Mouse (Mus musculus): Measurements from ENCODE around the gene Snx1.

The Snx1 gene

DNA sequence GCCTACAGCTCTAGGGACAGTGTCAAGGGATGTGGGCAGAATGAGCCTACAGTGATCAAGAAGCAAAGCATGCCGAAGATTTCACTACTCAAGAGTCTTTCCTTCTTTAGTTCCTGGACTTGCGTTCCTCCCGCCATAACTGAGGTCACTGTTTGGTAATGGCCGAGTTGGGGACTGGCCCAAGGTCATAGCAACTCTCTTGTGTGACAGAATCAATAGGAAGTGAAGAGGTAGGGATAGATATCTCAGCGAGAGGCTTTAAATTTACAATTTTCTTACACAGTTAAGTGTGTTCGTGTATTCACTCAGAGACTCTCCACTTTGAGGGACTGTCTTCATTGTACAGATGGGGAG lies 783 bp upstream of the Snx1 start:
- peak; percentile 42 for DNase-seq (ENCODE audit: low spot score)

DNA sequence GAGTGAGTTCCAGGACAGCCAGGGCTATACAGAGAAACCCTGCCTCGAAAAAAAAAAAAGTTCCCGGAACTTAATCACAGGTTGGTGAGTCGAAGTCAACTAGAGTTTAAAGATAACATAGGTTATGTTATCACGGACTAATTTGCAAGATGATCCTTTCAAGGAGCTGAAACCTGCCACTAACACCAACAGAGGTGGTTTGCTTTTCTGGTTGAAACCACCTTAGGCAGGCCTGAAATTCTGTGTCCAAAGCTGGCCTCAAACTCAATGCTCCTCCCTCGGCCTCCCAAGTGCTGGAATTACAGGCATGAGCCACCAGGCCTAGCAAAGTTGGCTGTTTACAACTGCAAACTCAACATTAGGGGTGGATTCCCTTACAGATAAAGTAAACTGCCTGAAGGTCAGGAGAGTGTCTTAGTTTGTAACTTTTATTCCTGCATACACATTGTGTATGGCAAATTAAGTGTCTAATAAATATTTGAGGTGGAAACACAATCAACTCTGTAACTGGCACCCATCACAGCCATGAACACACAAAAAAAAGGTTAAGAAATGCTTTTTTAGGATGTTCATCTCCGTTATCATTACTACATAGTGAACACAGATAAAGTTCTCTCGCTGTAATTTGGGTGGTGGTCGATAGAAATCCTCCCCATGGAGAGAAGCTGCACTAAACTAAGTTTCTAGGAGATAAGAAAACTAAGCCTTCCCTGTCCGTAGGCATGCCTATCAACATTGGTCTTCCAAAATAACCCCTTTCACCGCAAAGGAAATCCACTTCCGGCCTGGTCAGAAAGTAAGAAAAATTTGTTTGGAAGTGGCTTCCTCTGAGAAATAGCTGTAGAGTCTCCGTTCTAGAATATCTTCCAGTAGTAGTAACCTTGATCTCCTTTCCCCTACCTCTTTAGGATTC lies 588 bp downstream of the Snx1 start:
- DNase-seq (ENCODE audit: low spot score): peak; percentile 42

DNA sequence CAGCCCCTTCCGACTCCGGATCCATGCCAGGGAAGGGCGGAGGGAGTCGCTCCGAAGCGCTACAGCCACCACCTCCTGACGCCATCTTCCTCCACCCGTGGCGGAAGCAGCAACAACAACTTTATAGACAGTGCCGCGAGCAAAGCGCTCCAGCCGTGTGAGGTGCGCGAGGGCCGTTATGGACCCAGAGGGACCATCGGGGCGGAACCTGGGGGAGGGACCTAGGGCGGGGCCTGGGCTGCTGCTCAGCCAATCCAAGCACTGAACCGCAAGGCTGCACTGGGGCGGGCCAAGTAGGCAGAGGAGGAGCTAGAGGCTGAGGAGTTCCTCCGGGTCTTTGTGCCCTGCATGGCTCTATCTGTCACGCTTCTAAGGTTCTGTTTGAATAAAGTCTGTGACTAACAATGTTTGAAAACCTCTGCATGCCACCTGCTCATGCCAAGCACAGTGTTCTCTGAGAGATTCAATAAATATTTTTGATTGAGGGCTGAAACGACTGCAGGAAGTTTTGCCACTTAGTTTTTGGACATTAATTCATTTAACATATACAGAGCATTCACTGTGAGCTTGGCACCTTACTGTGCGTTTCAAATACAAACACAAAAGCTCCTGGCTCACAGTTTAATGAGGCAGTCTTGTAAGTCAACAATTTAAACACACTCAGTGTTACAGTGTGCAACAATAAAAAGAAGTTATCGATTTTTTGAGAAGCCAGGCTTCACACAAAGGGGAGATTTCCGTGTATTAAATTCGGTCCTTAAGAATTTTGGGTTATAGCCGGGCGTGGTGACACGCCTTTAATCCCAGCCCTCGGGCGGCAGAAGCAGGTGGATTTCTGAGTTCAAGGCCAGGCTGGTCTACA lies 1.5 kb downstream of the Snx1 start:
- DNase-seq (ENCODE audit: low spot score): peak; percentile 99

DNA sequence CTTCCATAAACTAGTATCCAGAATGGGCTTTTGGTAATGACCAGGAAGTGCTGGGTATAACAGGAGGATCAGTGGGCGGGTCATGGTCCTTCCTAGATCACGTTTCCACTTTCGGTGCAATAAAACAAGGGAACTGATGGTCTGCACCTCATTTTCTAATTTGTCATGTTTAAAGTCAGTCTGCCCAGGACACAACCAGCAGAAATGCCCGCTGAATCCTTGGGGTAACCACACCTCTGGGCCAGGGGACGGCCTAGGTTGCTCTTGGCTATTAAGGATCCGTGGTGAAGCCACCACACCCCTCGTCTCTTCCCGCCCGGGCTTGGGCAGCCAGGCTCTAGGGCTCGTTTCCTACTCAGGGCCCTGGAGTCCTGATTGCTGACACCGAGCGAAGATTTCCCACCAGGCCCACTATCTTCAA lies 2.3 kb downstream of the Snx1 start:
- peak; percentile 62 for DNase-seq (ENCODE audit: low spot score)

DNA sequence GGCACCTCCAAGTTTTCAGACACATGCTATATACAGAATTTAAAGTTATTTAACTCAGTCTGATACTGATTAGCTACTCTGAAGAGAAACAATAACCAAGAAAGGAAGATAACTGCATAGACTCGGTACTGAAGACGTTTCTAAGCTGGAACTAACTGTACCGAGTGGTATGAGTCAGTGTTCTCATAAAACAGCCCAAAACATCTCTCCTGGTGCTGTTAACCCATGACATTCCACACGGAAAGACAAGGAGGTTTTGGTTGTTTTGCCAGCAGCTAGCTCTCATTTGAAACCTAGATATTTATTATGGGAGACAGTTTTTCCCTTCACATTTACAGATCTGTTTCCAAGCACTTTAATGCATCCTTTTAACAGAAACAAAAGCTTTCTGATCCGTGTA lies 2.7 kb downstream of the Snx1 start:
- DNase-seq (ENCODE audit: low spot score): no peak

DNA sequence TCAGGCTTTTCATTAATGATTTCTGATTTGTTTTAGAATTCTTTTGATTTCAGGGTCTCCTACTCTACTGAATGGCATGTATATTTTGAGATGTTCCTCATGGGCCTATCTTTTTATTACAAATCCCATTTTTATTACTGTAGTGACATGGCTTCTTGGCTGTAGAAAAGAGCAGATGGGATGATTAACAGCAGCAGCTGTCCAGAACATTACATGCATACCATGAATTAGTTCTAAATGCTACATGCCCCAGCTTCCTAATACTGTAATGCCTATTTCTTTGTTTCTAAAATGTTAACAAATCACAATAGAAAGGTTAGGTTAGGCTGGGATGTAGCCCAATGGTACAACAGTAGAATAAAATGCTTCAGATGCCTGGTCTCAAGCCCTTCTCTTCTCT lies 5.0 kb downstream of the Snx1 start:
- DNase-seq (ENCODE audit: low spot score): no peak

DNA sequence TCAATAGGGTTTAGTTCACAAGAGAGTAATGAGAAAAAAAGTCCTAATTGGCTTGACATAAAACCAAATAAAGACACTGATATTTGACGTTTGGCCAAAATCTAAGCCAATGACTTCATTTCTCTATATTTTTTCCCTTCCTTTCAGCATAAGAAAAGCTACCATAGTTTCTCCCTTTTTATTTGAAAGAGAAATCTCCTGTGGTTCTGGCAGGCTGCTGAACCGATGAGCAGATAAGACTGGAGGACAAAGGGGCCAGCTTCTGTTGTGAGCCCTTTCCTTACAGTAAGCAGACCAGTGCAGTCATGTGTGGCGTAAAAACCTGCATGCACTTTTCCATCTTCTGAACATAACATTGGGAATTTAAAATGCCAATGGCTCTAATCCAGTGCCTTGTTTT lies 5.4 kb downstream of the Snx1 start:
- DNase-seq (ENCODE audit: low spot score): no peak

DNA sequence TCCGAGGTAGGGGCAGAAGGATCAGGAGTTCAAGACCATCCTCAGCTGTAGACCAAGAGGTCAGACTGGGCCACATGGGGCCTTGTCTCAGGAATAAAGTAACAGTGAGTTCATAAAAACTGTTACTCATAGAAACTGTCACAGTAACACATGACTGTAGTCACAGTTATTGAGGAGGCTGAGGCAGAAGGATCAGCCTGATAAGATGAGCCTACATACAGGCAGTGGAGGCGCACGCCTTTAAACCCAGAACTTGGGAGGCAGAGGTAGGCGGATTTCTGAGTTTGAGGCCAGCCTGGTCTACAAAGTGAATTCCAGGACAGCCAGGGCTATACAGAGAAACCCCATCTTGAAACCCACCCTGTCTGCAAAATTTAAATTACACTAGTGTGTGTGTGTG lies 6.3 kb downstream of the Snx1 start:
- DNase-seq (ENCODE audit: low spot score): no peak

DNA sequence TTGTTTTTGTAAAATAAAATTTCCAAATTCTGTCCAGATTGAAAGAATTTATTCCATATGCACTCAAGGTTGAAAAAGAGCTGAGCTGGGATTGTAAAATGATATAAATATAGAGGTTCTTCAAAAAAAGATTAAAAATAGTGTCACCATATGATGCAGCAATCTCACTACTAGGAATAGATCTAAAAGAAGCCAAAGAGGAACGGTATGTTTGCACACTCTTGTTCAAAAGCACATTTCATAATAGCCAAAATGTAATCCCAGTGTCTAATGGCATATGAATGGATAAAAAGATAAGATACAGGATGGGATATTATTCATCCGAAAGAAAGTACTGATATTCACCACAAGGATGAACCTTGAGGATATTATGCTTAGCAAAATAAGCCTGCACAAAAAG lies 6.9 kb downstream of the Snx1 start:
- no peak for DNase-seq (ENCODE audit: low spot score)

DNA sequence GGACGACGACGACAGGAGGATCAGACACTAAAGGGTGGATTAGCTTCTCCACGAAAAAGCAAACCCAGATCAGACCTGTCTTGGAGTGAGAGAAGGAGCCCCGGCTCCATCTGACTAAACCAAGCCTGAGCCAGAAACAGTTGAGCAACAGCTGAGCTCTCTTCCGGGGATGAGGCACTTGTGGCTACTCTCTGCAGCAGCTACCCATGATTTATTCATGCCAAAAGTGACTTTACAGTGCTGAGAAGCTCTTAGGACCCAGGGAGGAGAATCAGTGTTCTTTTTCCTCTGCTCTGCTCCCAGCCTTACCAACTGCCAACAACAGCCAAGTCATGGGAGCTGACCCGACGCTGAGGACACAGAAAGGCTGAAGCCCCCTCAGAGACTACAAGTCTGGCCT lies 9.5 kb downstream of the Snx1 start:
- DNase-seq (ENCODE audit: low spot score): no peak

DNA sequence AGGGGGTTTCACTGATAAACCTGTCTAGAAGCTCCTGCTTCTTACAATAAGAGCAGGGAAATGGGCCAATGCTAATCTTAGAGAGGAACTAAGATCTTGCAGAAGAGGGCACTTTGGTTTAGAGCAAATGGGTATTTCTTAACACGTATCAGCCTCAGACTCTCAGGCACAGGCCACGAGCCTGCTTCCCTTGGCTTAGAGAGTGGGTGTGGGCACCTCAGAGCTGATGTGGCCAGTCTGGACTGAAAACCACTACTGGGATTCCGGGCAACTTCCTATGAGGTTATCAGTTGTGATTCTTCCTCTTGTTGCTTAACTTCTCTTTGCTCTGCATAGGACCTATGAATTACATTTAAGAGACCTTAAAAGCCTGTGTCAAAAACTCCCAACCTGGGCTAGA lies 12.0 kb downstream of the Snx1 start:
- DNase-seq (ENCODE audit: low spot score): no peak

DNA sequence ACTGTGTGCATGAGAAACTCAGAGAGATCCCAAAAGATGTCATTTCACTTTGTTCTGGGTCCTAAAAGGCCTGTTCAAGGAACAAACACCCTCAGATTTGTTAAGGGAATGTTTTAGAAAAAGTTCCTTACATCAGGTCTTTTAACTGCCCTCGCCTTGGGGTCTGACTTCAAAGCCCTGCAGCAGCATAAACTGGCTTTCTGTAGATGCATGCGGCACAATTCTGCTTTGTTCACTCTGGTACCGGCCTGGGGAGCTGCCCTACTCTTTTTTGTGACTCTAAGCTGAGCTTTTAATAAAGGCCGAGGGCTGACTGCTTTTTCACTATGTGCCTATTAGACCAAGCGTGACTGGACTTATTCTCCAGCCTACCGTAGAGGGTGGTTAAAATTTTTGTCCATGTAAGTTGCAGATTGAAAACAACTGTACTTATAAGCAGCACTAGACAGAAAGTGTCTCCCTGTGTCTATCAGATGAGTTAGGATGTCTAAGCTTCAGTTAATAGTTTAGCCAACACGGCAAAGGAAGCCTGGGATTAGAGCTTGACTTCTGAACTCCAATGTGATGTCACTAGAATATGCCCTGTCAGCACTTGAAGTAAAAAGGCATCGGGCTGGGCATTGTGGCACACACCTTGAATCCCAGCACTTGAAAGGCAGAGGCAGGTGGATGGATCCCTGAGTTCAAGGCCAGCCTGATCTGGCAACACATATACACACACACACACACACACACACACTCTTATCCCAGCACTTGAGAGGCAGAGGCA lies 15.6 kb downstream of the Snx1 start:
- peak; percentile 41 for DNase-seq (ENCODE audit: low spot score)

DNA sequence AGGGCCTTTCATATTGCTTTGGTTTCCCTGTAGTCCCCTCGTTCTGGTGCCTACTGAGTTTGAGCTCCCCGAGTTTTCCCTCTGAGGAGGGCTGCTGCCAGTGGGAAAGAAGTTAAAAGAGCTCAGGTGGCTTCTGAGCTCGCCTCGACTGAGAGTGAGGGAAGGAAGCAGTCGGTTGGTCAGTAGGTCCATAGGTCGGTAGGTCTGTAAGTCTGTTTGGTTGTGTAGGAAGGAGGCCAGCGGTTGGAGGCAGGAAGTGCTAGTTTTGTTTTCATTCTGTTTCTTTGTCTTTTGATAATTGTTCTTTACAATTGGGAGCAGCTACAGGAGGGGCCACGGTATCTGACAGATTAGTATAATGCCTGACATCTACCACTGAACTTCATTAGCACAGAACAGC lies 16.3 kb downstream of the Snx1 start:
- DNase-seq (ENCODE audit: low spot score): no peak

DNA sequence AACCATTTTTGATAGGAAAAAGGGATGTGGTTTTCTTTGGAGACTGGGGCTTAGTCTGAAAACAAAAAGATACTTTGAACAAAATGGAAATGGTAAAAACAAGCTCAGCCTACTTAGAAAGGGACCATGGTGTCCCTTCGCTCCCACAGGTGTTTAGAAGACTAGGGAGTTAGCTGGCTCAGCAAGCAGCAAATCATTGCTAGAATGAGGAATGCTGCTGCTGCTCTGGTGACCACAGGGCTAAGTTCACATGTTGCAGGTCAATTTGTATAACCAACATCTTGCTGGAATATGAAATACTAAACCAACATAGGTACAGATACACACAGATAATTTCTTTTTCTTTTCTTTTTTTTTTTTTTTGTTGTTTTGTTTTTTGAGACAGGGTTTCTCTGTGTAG lies 16.8 kb downstream of the Snx1 start:
- no peak for DNase-seq (ENCODE audit: low spot score)

DNA sequence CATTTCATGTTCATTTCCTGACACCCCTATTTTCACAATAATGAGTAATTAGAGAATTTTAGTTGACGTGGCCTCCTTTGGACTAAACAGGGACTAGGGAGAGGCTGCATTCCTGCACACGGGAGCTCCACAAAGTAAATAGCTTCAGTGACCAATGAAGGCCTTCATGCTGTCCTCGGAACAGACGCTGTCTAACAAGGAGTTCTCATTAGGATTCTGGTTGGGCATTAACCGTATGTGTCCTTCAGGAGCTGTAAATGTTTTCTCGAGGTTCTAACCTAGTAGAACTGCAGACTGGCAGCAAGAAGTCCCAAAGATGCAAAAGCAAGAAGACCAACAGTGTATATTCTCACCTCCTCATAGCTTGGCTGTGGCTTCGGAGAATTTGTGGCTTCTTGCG lies 21.2 kb downstream of the Snx1 start:
- DNase-seq (ENCODE audit: low spot score): no peak

DNA sequence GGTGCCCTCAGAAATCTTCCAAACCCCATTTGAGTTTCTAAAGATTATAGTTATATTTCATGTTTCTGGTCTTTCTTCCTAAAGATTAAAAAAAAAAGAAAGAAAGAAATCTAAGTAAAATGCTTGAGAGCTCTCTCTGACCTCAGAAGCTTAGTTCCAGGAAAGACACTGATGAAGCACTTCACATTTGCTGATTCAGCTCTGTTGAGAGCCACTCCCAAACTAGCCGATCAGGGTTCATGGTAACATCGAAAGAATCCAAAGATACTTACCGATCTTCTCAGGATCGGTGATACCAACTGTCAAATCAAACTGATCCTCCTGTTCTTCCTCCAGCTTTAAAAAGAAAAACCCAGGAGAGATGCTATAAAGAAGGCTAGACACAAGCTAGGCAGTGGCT lies 21.8 kb downstream of the Snx1 start:
- DNase-seq (ENCODE audit: low spot score): no peak

DNA sequence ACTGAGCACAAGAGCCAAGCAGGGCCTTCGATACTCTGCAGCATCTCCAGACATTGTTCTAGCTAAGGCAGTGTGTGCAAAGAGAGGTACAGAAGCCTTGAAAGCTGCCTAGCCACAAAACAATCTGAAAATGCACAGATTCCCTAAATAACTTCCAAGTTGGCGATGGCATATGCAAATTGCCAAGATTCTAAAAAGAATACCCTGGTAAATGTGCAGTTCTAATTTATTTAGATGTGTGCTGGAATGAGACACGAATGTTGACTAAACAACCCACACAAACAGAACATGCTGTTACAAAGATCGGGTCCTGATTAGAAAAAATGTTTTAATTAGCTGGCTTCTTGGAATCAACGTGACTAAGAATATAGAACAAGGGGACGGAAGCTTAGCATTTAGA lies 23.7 kb downstream of the Snx1 start:
- DNase-seq (ENCODE audit: low spot score): no peak

DNA sequence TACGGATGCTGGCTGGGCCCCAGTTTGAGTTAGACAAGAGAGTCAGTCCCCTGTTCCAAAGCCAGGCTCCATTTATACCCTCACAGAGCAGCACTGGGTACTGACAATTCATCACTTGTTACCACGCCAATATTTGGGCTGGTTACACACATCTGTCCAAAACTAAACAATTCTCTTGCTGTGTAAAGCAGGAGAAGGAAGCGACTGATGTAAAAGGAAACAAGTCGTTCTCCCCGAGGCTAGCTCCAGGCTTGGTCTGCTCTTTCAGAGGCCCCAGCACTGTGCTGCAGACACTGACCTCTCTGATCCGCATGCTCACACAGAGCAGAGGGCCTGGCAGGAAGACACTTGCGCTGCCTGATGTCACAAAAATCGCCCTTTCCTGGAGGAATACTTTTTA lies 24.8 kb downstream of the Snx1 start:
- no peak for DNase-seq (ENCODE audit: low spot score)

DNA sequence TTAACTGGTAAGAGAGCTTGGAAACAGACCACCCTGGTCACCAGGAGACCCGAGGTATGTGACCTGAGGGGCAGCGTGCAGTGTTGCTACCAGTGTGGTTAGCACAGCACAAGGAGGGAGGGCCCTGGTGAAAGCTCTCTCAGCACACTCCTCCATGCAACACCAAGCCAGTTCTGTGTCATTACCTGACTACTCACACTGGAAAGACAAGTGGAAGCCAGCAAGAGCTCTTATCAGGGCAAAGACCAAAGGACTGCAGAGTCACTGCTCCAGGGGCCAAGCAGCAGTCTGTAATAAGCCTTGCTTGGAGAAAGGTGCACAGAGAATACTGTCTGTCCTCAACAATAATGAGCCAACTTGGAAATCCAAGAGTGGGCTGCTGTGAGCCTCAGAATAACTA lies 33.7 kb downstream of the Snx1 start:
- DNase-seq (ENCODE audit: low spot score): no peak

DNA sequence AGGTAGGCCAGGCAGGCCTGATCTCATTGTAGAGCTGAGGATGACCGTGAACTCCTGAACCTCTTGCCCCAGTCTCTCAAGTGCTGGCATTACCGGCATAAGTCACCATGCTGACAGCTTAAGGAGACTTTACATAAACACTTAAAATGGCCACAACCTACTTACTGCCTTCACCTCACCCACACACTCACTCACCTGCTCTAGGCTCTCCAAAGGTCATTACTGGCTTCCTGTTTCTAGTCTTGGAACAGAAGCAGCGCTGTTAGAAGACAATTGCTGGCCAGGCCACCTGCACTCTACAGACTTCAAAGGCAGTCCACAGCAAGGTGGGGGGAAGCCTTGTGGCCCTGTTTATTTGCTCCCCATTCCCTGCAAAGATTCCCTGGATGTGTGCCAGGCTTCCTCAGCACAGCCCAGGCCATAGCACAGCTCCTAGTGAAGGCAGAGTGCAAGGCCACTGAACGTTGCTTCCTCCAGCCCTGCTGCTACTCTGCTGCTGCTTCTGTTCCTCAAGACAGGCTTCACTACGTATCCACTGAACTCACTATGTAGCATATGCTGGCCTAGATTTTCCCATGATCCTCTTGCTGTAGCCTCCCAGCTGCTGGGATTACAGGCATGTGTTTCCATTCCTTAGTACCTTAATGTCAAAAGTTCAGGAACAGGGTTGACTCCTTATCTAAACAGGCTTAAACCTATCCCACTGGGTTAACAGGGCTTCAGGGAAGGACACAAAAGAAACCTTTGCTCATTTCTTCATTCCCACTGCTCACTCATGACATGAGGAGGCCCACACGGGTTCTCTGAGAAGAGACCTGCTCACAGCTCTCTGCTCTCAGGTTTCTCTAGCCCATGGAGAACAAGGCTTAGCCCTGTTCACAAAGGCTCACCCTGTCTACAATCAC lies 34.8 kb downstream of the Snx1 start:
- DNase-seq (ENCODE audit: low spot score): no peak

DNA sequence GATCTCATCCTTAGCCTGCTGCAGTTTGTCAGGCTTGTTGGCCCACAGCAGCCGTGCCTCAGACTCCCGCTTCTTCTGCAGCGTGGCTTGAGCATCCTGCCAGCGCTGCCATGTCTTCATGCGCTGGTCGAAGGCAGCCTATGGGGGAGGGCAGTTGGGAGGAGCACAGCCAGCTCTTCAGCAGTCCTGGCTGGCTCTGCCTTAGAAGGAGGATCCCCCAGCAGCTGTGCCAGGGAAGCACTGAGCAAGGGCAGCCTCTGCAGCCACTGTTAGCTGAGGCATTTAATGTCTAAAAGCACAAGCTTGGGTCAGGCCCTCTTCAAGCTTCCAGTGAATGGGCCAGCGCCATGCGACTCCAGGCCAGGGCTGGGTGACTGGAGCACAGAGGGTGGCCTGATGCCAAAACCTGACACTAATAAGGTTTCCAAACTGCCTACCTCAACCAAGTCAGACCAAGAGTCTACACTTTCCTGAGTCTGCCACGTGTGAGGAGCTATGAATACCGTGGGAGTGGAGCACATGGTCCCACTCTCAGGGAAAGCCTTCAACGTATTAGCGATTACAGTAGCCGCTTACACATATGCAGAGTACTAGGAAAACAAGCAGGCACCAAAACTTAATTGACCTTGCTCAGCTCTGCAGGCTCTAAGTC lies 35.7 kb downstream of the Snx1 start:
- no peak for DNase-seq (ENCODE audit: low spot score)
